In genomic region chr1:155247441-155247840, GRCm38 (mm10) we compare ENCODE assay signal across 33 mouse cellular contexts. TPM values are rescaled to one million over a fixed set of nuclear protein-coding genes. Genes with fewer than 3 reads are reported as not detected.
DNase-seq lines count a peak whose midpoint lies in the region; ATAC-seq lines count a peak whose summit lies in the region.
"Had no signal": no experiment of that assay in that cellular context is flagged by ENCODE, and none has a peak within 500 bp of the region (broad histone marks: within the 10 kb centered on the region; RNA-seq: fewer than 3 reads in every experiment).

No protein-coding gene starts in this region.

- H3K9ac ChIP-seq in intestine, embryonic 15.5 days = no peak overlapping the region
- H3K9ac ChIP-seq: embryonic facial prominence, embryonic 13.5 days; forebrain, embryonic 15.5 days; heart, embryonic 15.5 days; limb, embryonic 15.5 days; liver, embryonic 13.5 days; neural tube, embryonic 12.5 days had no signal

- peaks cover 7% of the 10 kb centered on the region; the same call in 1 of the 2 replicates for H3K4me1 ChIP-seq in intestine, embryonic 15.5 days (replicated peaks)

- H3K9me3 ChIP-seq in intestine, embryonic 15.5 days = no peaks in the 10 kb centered on the region
- H3K9me3 ChIP-seq: embryonic facial prominence, embryonic 13.5 days; forebrain, embryonic 10.5 days; forebrain, embryonic 15.5 days; heart, embryonic 10.5 days; heart, embryonic 15.5 days; limb, embryonic 10.5 days; limb, embryonic 15.5 days; liver, embryonic 13.5 days; midbrain, embryonic 10.5 days; neural tube, embryonic 12.5 days had no signal

- H3K27ac ChIP-seq in intestine, embryonic 15.5 days = no peak overlapping the region
- H3K27ac ChIP-seq: embryonic facial prominence, embryonic 13.5 days; forebrain, embryonic 10.5 days; forebrain, embryonic 15.5 days; heart, embryonic 10.5 days; heart, embryonic 15.5 days; limb, embryonic 10.5 days; limb, embryonic 15.5 days; liver, embryonic 13.5 days; midbrain, embryonic 10.5 days; neural tube, embryonic 12.5 days had no signal

- no peak overlapping the region for H3K4me3 ChIP-seq in intestine, embryonic 15.5 days (replicated peaks)
- H3K4me3 ChIP-seq: embryonic facial prominence, embryonic 13.5 days; forebrain, embryonic 10.5 days; forebrain, embryonic 15.5 days; heart, embryonic 10.5 days; heart, embryonic 15.5 days; limb, embryonic 10.5 days; limb, embryonic 15.5 days; liver, embryonic 13.5 days; midbrain, embryonic 10.5 days; myocyte; neural tube, embryonic 12.5 days had no signal

- no peak for ATAC-seq in intestine, embryonic 15.5 days
- ATAC-seq: forebrain, embryonic 15.5 days; intestine, postnatal 0 days; lung, postnatal 0 days; midbrain, embryonic 16.5 days had no signal

- peaks cover 13% of the 10 kb centered on the region for H3K27me3 ChIP-seq in intestine, embryonic 15.5 days (replicated peaks)
- H3K27me3 ChIP-seq: CH12.LX; heart, embryonic 15.5 days; limb, embryonic 15.5 days had no signal

- peak; percentile 1 for DNase-seq in urinary bladder, adult 2 months (ENCODE audit: low spot score)
- DNase-seq in urinary bladder, postnatal 4 days (ENCODE audit: low spot score in 2 of 2) = no peak
- peak; percentile 75 to 85 for DNase-seq in kidney, adult 8-10 months
- peak; percentile 68 for DNase-seq in kidney, postnatal 10 days
- DNase-seq in yolk sac, embryonic 10.5 days (ENCODE audit: low spot score) = peak; percentile 83
- DNase-seq in lung, postnatal 36 days = no peak
- no peak for DNase-seq in frontal cortex, postnatal 36 days (ENCODE audit: low spot score in 2 of 2)
- DNase-seq: adrenal gland, postnatal 10 days; B cell, adult 2 months; cerebellum, adult 8-10 months; cerebellum, postnatal 36 days; gastrocnemius, postnatal 10 days; layer of hippocampus, adult 9-11 months; liver, embryonic 13.5 days; lung, adult 18-20 months; thymus, adult 2 months; thymus, postnatal 36 days had no signal

- no peak overlapping the region for H3K4me2 ChIP-seq in intestine, embryonic 15.5 days (replicated peaks)
- H3K4me2 ChIP-seq: embryonic facial prominence, embryonic 13.5 days; forebrain, embryonic 15.5 days; heart, embryonic 15.5 days; limb, embryonic 15.5 days; liver, embryonic 13.5 days; neural tube, embryonic 12.5 days had no signal

- H3K36me3 ChIP-seq in intestine, embryonic 15.5 days = no peaks in the 10 kb centered on the region
- H3K36me3 ChIP-seq: embryonic facial prominence, embryonic 13.5 days; forebrain, embryonic 10.5 days; forebrain, embryonic 15.5 days; G1E; heart, embryonic 10.5 days; heart, embryonic 15.5 days; limb, embryonic 10.5 days; limb, embryonic 15.5 days; liver, embryonic 13.5 days; midbrain, embryonic 10.5 days; neural tube, embryonic 12.5 days had no signal

- 26% methylated on average over 5 of the region's 5 CpGs for whole genome bisulfite sequencing in intestine, embryonic 15.5 days

RNA-seq across cellular contexts. Expression of gene BC034090, which starts 3.2 kb away (rescaled TPM):
- 20.0 and 21.4 TPM in 2 replicates for polyA plus RNA-seq in urinary bladder, adult 2 months (2012; rRNA removed)
- polyA plus RNA-seq in intestine, embryonic 15.5 days (2015; fragmentation: Nextera tagmentation; extraction: Ambion mirVana) = 1.7 and 2.2 TPM in 2 replicates

Comparison
In these comparisons a context has a peak if more than half of its experiments do, and no peak if none do; other contexts are left out.
1. DNase-seq: peak in urinary bladder, adult 2 months (single experiment), kidney, adult 8-10 months (2 of 2), kidney, postnatal 10 days (single experiment) and yolk sac, embryonic 10.5 days (single experiment); none in urinary bladder, postnatal 4 days (0 of 2), lung, postnatal 36 days (single experiment) and frontal cortex, postnatal 36 days (0 of 2).